Mouse (Mus musculus) left cerebral cortex, adult 11 months (tissue): ENCODE measurements around the gene Rprd2.

Experiments used
- DNase-seq: peaks from one replicate; pipeline ENCODE4 v3.0.0; 2022; ENCODE audit warnings: low spot score

Gene Rprd2

DNA sequence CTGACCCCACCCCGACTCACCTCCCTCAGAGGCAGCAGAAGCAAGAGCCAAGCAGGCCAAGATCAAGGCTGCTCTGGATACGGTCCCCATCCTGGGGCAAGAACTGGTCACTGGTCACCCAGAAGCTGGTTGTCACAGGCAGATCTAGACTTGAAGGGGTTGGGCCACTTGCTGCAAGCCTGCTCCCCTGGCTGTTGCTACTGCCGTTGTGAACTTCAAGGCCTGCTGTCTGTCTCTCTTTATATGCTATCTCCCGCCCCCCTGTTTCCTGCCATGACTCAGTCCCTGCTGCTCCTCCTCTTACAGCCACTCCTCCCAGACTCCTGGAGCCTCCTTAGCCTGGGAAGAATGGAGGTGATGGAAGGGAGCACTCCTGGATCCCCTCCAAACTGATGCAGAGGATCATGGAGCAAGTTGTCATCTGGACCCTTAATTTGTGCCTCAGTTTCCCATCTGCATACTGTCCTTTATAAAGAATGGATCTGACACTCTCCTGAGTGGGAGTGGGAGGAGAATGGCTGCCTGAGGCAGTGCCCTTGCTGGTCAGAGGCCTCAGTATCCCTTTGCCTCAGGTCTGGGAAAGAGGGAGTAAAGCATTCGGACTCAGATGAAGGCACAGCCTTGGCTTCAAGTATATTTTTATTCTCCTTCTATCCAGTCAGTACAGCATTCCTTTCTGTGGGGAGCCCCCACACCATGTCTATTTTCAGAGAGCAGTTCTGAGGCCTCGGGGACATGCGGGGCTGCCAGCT, 79.1 kb downstream of the Rprd2 start, which contains the start of gene Ecm1:
Gene Ecm1, minus strand, starts transcription at position 217 of the 752 bp plus-strand sequence.
- peak; percentile 27 for DNase-seq

- no peak for DNase-seq
Measured at GRCm38 (mm10) chr3:95735071-95735670, 83.5 kb downstream of the Rprd2 start.

- no peak for DNase-seq
Measured at GRCm38 (mm10) chr3:95734092-95734702, 84.5 kb downstream of the Rprd2 start.

- DNase-seq = no peak
Measured at GRCm38 (mm10) chr3:95732744-95733521, 85.7 kb downstream of the Rprd2 start.

GRCm38 (mm10) chr3:95732297-95732696, 86.4 kb downstream of the Rprd2 start:
- DNase-seq = no peak

DNA sequence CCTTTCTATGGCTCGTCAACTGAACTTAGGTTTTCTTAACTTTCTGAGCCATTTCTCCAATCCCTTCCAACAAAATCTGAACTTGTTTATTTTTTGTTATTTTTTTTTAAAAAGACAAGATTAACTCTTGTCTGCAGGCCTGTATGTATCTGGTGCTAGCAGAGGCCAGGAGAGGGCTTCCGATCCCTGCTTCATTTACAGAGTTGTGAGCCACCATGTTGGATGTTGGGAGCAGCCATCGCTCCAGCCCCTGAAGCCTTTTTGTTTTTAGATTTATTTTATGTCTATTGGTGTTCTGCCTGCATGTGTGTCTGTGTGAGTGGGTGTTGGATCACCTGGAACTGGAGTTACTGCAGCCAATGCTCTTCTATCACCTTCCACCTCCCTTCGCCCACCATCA, 86.9 kb downstream of the Rprd2 start:
- no peak for DNase-seq

DNA sequence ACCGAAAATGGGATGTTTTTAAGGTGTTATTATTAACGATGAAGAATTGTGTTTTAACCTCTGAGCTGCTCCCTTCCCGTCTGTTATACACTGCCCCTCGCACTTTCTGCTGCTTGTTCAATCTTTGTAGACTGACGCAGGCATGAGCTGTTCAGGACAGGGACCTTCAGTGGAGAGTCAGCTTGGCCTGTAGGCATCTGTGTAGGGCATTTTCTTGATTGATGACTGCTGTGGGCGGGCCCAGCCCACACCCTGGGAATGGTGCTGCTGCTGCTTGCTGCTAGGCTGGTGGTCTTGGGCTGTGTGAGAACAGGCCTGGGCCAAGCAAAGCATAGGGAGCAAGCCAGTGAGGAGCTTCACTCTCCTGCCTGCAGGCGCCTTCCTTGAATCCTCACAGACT, 88.2 kb downstream of the Rprd2 start:
- no peak for DNase-seq

- no peak for DNase-seq
Measured at GRCm38 (mm10) chr3:95728906-95729305, 89.8 kb downstream of the Rprd2 start.

DNA sequence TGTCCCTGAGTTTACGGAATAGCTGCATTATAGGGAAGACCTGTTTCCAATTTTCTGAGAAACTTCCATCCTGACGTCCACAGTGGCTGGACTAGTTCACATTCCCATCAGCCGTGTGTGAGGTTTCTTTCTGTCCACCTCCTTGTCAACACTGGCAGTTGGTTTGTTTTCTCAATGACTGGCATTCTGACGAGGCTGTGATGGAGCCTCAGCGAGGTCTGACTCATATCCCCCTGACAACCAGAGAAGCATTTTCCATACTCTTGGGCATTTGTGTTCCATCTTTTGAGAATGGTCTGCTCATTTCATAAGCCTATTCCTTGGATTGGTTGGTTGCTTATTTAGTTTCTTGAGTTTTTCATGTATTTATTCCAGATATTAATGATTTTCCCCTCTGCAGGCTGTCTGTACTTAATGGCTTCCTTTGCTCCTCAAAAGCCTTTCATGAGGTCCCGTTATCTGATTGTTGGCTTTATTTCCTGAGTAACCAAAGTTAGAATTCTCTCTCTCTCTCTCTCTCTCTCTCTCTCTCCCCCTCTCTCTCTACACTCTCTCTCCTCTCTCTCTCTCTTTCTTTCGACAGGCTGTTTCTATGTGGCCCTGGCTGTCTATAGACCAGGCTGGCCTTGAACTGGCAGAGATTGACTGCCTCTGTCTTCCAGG, 91.8 kb downstream of the Rprd2 start:
- no peak for DNase-seq

DNA sequence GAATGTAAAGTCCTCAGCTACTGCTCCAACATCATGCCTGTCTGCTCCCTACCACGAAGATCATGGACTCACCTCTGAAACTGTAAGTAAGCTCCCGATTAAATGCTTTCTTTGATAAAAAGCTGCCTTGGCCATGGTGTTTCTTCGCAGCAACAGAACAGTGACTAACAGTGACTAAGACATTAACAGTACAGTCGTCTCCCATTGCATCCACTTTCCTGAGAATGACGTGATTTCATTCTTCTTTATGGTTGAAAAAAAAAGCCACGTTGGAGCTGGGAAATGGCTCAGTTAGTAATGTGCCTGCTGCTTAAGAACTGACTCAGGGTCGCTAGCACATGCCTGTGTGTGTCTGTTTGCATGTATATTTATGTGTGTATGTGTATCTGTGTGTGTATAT, 92.8 kb downstream of the Rprd2 start:
- DNase-seq = no peak

GRCm38 (mm10) chr3:95722386-95722785, 96.3 kb downstream of the Rprd2 start:
- DNase-seq = no peak

- DNase-seq = no peak
Measured at GRCm38 (mm10) chr3:95718153-95718552, 100.5 kb downstream of the Rprd2 start.

DNA sequence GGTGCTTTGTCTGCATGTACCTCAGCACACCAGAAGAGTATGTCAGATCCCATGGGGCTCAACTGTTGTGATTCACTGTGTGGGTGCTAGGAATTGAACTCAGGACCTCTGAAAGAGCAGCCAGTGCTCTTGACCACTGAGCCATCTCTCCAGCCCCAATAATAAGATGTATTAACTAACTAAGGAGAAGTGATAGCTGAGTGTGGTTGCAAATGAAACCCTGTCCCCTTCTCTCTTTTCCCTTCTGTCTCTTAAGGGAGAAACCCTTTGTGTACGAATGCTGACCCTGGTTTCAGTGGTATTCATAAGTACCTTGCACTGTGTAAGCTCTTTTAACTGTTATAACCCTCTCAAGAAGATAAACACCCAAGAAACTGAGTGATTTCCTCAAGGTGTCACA, 102.6 kb downstream of the Rprd2 start:
- no peak for DNase-seq
